Mouse (Mus musculus) myocyte (in vitro differentiated cells): ENCODE results near the gene Fmo6. TPM values are rescaled to one million over a fixed set of nuclear protein-coding genes. Genes with fewer than 3 reads are reported as not detected.

Source experiments
- H3K27me3 ChIP-seq: one replicate; pipeline ENCODE4 v1.6.1; 2011; ENCODE audit not compliant: control insufficient read depth, insufficient read depth, insufficient read length
- H3K36me3 ChIP-seq: one replicate; pipeline ENCODE4 v1.6.1; 2011; ENCODE audit not compliant: control insufficient read depth, insufficient read depth
- H3K4me2 ChIP-seq: one replicate; pipeline ENCODE4 v1.6.1; 2011; ENCODE audit warnings: low read depth, control low read depth
- H3K4me3 ChIP-seq: one replicate; pipeline ENCODE4 v1.5.1; 2011; ENCODE audit warnings: mild to moderate bottlenecking, control low read depth, moderate library complexity
- H3K79me2 ChIP-seq: one replicate; pipeline ENCODE4 v1.6.1; 2011; ENCODE audit not compliant: control insufficient read depth, insufficient read depth
- H3ac ChIP-seq: one replicate; pipeline ENCODE4 v1.6.1; 2011; ENCODE audit not compliant: control insufficient read depth, insufficient read length
- CEBPB ChIP-seq: IDR thresholded peaks from 2 replicates; pipeline ENCODE4 v1.6.1; 2011; ENCODE audit warnings: mild to moderate bottlenecking, moderate library complexity; ENCODE audit not compliant: poor library complexity, insufficient read depth, severe bottlenecking
- E2F4 ChIP-seq: IDR thresholded peaks from one replicate; pipeline ENCODE4 v1.6.1; 2011; ENCODE audit warnings: mild to moderate bottlenecking, control low read depth, moderate library complexity; ENCODE audit not compliant: insufficient read depth
- MAX ChIP-seq: IDR thresholded peaks from one replicate; pipeline ENCODE4 v1.6.1; 2011; ENCODE audit warnings: low read depth, mild to moderate bottlenecking, control low read depth
- MYOD1 ChIP-seq, 3 experiments: IDR thresholded peaks; one replicate each; pipeline ENCODE4 v1.6.1; 2011; ENCODE audit warnings: control low read depth in 2 of 3, low read depth in 2 of 3, mild to moderate bottlenecking in 2 of 3, moderate library complexity in 1 of 3; ENCODE audit not compliant: insufficient read length in 2 of 3, control insufficient read depth in 1 of 3
- MYOG ChIP-seq, 3 experiments: IDR thresholded peaks; one replicate each; pipeline ENCODE4 v1.6.1; 2011; ENCODE audit warnings: control low read depth in 2 of 3, low read depth in 2 of 3, mild to moderate bottlenecking in 2 of 3; ENCODE audit not compliant: insufficient read length in 2 of 3, control insufficient read depth in 1 of 3, insufficient read depth in 1 of 3
- POLR2A ChIP-seq: IDR thresholded peaks from one replicate; pipeline ENCODE4 v1.6.1; 2011; ENCODE audit warnings: low read depth, mild to moderate bottlenecking, control low read depth, moderate library complexity; ENCODE audit not compliant: insufficient read length
- POLR2AphosphoS2 ChIP-seq: IDR thresholded peaks from one replicate; pipeline ENCODE4 v1.6.1; 2011; ENCODE audit warnings: low read depth, control low read depth; ENCODE audit not compliant: insufficient read length
- REST ChIP-seq: IDR thresholded peaks from one replicate; pipeline ENCODE4 v1.6.1; 2011; ENCODE audit warnings: mild to moderate bottlenecking, control low read depth, moderate library complexity; ENCODE audit not compliant: insufficient read depth, insufficient read length
- SRF ChIP-seq: IDR thresholded peaks from one replicate; pipeline ENCODE4 v1.6.1; 2011; ENCODE audit warnings: low read depth; ENCODE audit not compliant: control insufficient read depth, insufficient read length
- TCF12 ChIP-seq: IDR thresholded peaks from one replicate; pipeline ENCODE4 v1.6.1; 2011; ENCODE audit warnings: mild to moderate bottlenecking, control low read depth; ENCODE audit not compliant: poor library complexity, insufficient read depth, severe bottlenecking
- TCF3 ChIP-seq: IDR thresholded peaks from one replicate; pipeline ENCODE4 v1.6.1; 2011; ENCODE audit warnings: low read depth, control low read depth; ENCODE audit not compliant: insufficient read length
- USF1 ChIP-seq: IDR thresholded peaks from one replicate; pipeline ENCODE4 v1.6.1; 2011; ENCODE audit warnings: low read depth, mild to moderate bottlenecking, control low read depth, moderate library complexity
- polyA plus RNA-seq: library from polyadenylated mRNA; unstranded; fragments of >200 nt; fragmentation: generic; extraction: Trizol; gene quantifications from one replicate; pipeline ENCODE4 v1.2.1, GENCODE M21; 2012; ENCODE audit warnings: missing spikeins

Fmo6 gene
- polyA plus RNA-seq, 1 experiment, result not detected

GRCm38 (mm10) chr1:162916661-162917060 is 20.7 kb downstream of the Fmo6 start:
- no peak overlapping the region for H3K4me2 ChIP-seq
- H3K27me3 ChIP-seq, result peaks cover 10% of the 10 kb centered on the region
- TF ChIP-seq E2F4 (no peak), MYOG (IDR thresholded peaks at IDR 0.05; ENCODE audit: control insufficient read depth in 1 of 3, insufficient read depth in 1 of 3, insufficient read length in 2 of 3, low read depth in 2 of 3) (no peak)
- H3ac ChIP-seq, result no peak overlapping the region
- H3K36me3 ChIP-seq, result no peaks in the 10 kb centered on the region
- no peaks in the 10 kb centered on the region for H3K79me2 ChIP-seq
- no peak overlapping the region for H3K4me3 ChIP-seq

- H3K36me3 ChIP-seq, result no peaks in the 10 kb centered on the region
- H3K4me3 ChIP-seq, result no peak overlapping the region
- H3ac ChIP-seq, result no peak overlapping the region
- no peak overlapping the region for H3K4me2 ChIP-seq
- no peak for TF ChIP-seq MYOG (IDR thresholded peaks at IDR 0.05; ENCODE audit: control insufficient read depth in 1 of 3, insufficient read depth in 1 of 3, insufficient read length in 2 of 3, low read depth in 2 of 3)
- TF ChIP-seq MYOD1 (IDR thresholded peaks at IDR 0.05; ENCODE audit: control insufficient read depth in 1 of 3, insufficient read length in 2 of 3, low read depth in 2 of 3), result no peak
- no peak for TF ChIP-seq USF1
- no peak for TF ChIP-seq SRF
- no peak for TF ChIP-seq POLR2A
- TF ChIP-seq TCF3, result no peak
- TF ChIP-seq E2F4, result no peak
- no peak for TF ChIP-seq POLR2AphosphoS2
- no peak for TF ChIP-seq TCF12
- no peak for TF ChIP-seq CEBPB
- TF ChIP-seq REST, result no peak
- no peak for TF ChIP-seq MAX
- H3K79me2 ChIP-seq, result no peaks in the 10 kb centered on the region
- peaks cover 10% of the 10 kb centered on the region for H3K27me3 ChIP-seq
These were observed 22.3 kb downstream of the Fmo6 start for GRCm38 (mm10) chr1:162914932-162915556.

- H3K36me3 ChIP-seq, result no peaks in the 10 kb centered on the region
- no peaks in the 10 kb centered on the region for H3K79me2 ChIP-seq
- no peak overlapping the region for H3ac ChIP-seq
- TF ChIP-seq USF1 (no peak), MYOG (IDR thresholded peaks at IDR 0.05; ENCODE audit: control insufficient read depth in 1 of 3, insufficient read depth in 1 of 3, insufficient read length in 2 of 3, low read depth in 2 of 3) (no peak), MYOD1 (IDR thresholded peaks at IDR 0.05; ENCODE audit: control insufficient read depth in 1 of 3, insufficient read length in 2 of 3, low read depth in 2 of 3) (no peak), TCF3 (no peak), POLR2AphosphoS2 (no peak), CEBPB (no peak), TCF12 (no peak), SRF (no peak), POLR2A (no peak), E2F4 (no peak), REST (no peak)
- H3K27me3 ChIP-seq, result peaks cover 5% of the 10 kb centered on the region
- no peak overlapping the region for H3K4me2 ChIP-seq
- no peak overlapping the region for H3K4me3 ChIP-seq
These were observed 25.2 kb downstream of the Fmo6 start for GRCm38 (mm10) chr1:162912085-162912484.

GRCm38 (mm10) chr1:162901879-162902278 is 35.4 kb downstream of the Fmo6 start:
- no peak for TF ChIP-seq TCF12
- no peak for TF ChIP-seq TCF3
- TF ChIP-seq USF1, result no peak
- TF ChIP-seq POLR2A, result no peak
- TF ChIP-seq E2F4, result no peak
- TF ChIP-seq REST, result no peak
- TF ChIP-seq MYOG (IDR thresholded peaks at IDR 0.05; ENCODE audit: control insufficient read depth in 1 of 3, insufficient read depth in 1 of 3, insufficient read length in 2 of 3, low read depth in 2 of 3), result no peak
- no peak for TF ChIP-seq SRF
- no peak for TF ChIP-seq MYOD1 (IDR thresholded peaks at IDR 0.05; ENCODE audit: control insufficient read depth in 1 of 3, insufficient read length in 2 of 3, low read depth in 2 of 3)
- TF ChIP-seq POLR2AphosphoS2, result no peak
- no peak for TF ChIP-seq MAX
- TF ChIP-seq CEBPB, result no peak
- no peak overlapping the region for H3K4me2 ChIP-seq
- no peak overlapping the region for H3ac ChIP-seq
- H3K79me2 ChIP-seq, result no peaks in the 10 kb centered on the region
- H3K36me3 ChIP-seq, result no peaks in the 10 kb centered on the region
- no peak overlapping the region for H3K4me3 ChIP-seq
- H3K27me3 ChIP-seq, result peaks cover 8% of the 10 kb centered on the region
